21 mouse cellular contexts compared by ENCODE assay signal in the genomic region with DNA sequence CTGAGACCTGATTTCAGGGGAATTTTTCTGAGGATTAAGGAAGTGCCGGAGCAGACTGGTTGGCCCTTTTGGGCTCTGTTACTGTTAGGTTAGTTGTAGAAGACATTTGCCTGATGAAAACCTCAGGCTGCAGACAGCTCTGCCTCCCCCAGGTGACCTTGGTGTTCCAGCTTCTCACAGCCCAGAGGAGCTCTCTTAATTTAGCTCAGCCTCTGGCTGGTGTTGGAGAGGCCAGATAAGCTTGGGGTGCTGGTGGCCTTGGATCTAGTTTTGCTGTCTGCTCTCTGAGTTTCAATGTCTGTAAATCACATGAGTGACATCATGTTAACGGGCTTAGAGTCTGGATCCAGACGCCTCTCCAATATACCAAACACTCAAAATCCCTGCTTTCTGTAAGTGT. TPM values are rescaled to one million over a fixed set of nuclear protein-coding genes. Genes with fewer than 3 reads are reported as not detected.
DNase-seq lines count a peak whose midpoint lies in the region; ATAC-seq and TF ChIP-seq lines count a peak whose summit lies in the region.
"Had no signal": no experiment of that assay in that cellular context is flagged by ENCODE, and none has a peak within 500 bp of the region (broad histone marks: within the 10 kb centered on the region; RNA-seq: fewer than 3 reads in every experiment).

No protein-coding gene starts in this region.

- no peaks in the 10 kb centered on the region for H3K36me3 ChIP-seq in heart, postnatal 0 days (replicated peaks; ENCODE audit: control insufficient read depth, insufficient read depth, low read length)
- H3K36me3 ChIP-seq in liver, embryonic 11.5 days (ENCODE audit: control insufficient read depth, insufficient read depth, low read length) = no peaks in the 10 kb centered on the region
- H3K36me3 ChIP-seq: hindbrain, embryonic 10.5 days; midbrain, embryonic 10.5 days had no signal

- 0 out of 2 replicates have a peak, but pooled peaks have one; percentile 34 for TF ChIP-seq EP300 in heart, postnatal 0 days (IDR thresholded peaks at IDR 0.05; ENCODE audit: low read depth)

- TF ChIP-seq CTCF in heart, postnatal 0 days (IDR thresholded peaks at IDR 0.05; ENCODE audit: low read depth) = no peak; the same call in 1 of the 2 replicates

- peak overlapping the region; percentile 94 for H3K27ac ChIP-seq in heart, postnatal 0 days (ENCODE audit: low read depth)
- H3K27ac ChIP-seq in liver, embryonic 11.5 days (ENCODE audit: low read depth, low read length) = no peak overlapping the region
- H3K27ac ChIP-seq: hindbrain, embryonic 10.5 days; liver, embryonic 14.5 days; midbrain, embryonic 10.5 days had no signal

- no peaks in the 10 kb centered on the region for H3K9me3 ChIP-seq in heart, postnatal 0 days (replicated peaks; ENCODE audit: control insufficient read depth, low read length)
- H3K9me3 ChIP-seq in liver, embryonic 11.5 days (ENCODE audit: control insufficient read depth, low read length) = no peaks in the 10 kb centered on the region
- H3K9me3 ChIP-seq: hindbrain, embryonic 10.5 days; midbrain, embryonic 10.5 days had no signal

- WGBS in heart, postnatal 0 days = 15% methylated on average over 3 of the region's 3 CpGs
- 59% methylated on average over 3 of the region's 3 CpGs for WGBS in liver, embryonic 11.5 days

- DNase-seq in ovary, adult 18-20 months (ENCODE audit: low spot score) = peak; percentile 82
- no peak for DNase-seq in ovary, postnatal 14 days (ENCODE audit: low spot score)
- peak; percentile 38 for DNase-seq in heart, adult 8-10 months (ENCODE audit: low spot score)
- peak; percentile 81 for DNase-seq in heart, postnatal 0 days (ENCODE audit: low spot score)
- no peak for DNase-seq in right cerebral cortex, postnatal 4 days
- no peak for DNase-seq in liver, embryonic 11.5 days (ENCODE audit: low spot score)
- DNase-seq: lung, postnatal 14 days; thymus, adult 18-20 months had no signal

- H3K4me2 ChIP-seq in heart, postnatal 0 days (ENCODE audit: low read depth, low read length) = no peak overlapping the region
- no peak overlapping the region for H3K4me2 ChIP-seq in liver, embryonic 11.5 days

- H3K4me1 ChIP-seq in heart, postnatal 0 days (ENCODE audit: control insufficient read depth, insufficient read depth) = peaks cover 18% of the 10 kb centered on the region
- no peaks in the 10 kb centered on the region for H3K4me1 ChIP-seq in liver, embryonic 11.5 days (replicated peaks; ENCODE audit: control insufficient read depth, insufficient read depth, low read length)
- H3K4me1 ChIP-seq: hindbrain, embryonic 10.5 days; midbrain, embryonic 10.5 days had no signal

- no peak overlapping the region for H3K9ac ChIP-seq in heart, postnatal 0 days (replicated peaks; ENCODE audit: low read depth, low read length)
- H3K9ac ChIP-seq in liver, embryonic 11.5 days (ENCODE audit: low read depth, low read length) = no peak overlapping the region
- H3K9ac ChIP-seq: liver, embryonic 14.5 days had no signal

- H3K4me3 ChIP-seq in heart, postnatal 0 days (ENCODE audit: low read depth, low read length) = no peak overlapping the region
- H3K4me3 ChIP-seq in liver, embryonic 11.5 days (ENCODE audit: low read depth, low read length) = no peak overlapping the region
- H3K4me3 ChIP-seq: hindbrain, embryonic 10.5 days; midbrain, embryonic 10.5 days had no signal

- peak; percentile 94 for ATAC-seq in heart, postnatal 0 days (ENCODE audit: insufficient read depth, low read depth)
- no peak for ATAC-seq in liver, embryonic 11.5 days (replicated peaks; ENCODE audit: low FRiP score)
- ATAC-seq in megakaryocyte-erythroid progenitor cell, adult 5-6 weeks (replicated peaks; ENCODE audit: low FRiP score, low TSS enrichment, poor library complexity, severe bottlenecking) = no peak
- ATAC-seq: CD4-positive, CD25-positive, alpha-beta regulatory T cell, adult 4 months had no signal

- H3K27me3 ChIP-seq in heart, postnatal 0 days (ENCODE audit: control insufficient read depth, insufficient read depth, low read length) = no peaks in the 10 kb centered on the region
- H3K27me3 ChIP-seq in liver, embryonic 11.5 days (replicated peaks; ENCODE audit: control insufficient read depth, insufficient read depth, low read length) = no peaks in the 10 kb centered on the region

RNA-seq across cellular contexts. Expression of gene Pcare, which starts 31.7 kb away (rescaled TPM):
- 1 to 10 TPM in 1 of 4 experiments, under 1 TPM in 3; 0.34 to 1.2 (median 0.61) TPM for total RNA-seq in heart, adult 8-10 months (2022)
- not detected in 2 replicates for total RNA-seq in heart, postnatal 0 days (2014; rRNA removed; ENCODE audit: low replicate concordance)
- 0.03 TPM in 1 of 2 replicates, not detected in the other for polyA plus RNA-seq in heart, postnatal 0 days (2015; fragmentation: Nextera tagmentation; extraction: Ambion mirVana)
- 0.04 TPM in 1 of 2 replicates, not detected in the other for polyA plus RNA-seq in liver, embryonic 11.5 days (2014; fragmentation: Nextera tagmentation; extraction: Ambion mirVana)
- not detected in 2 replicates for total RNA-seq in megakaryocyte-erythroid progenitor cell, adult 5-6 weeks (2014; fragmentation: Nextera tagmentation)
- total RNA-seq in megakaryocyte-erythroid progenitor cell, adult 5-6 weeks (2017) = not detected in 2 replicates
- total RNA-seq: MEL had no signal
- polyA plus RNA-seq: CD4-positive, CD25-positive, alpha-beta regulatory T cell, adult 4 months; cerebellum, adult 2 months; embryonic facial prominence, embryonic 14.5 days; forebrain, embryonic 11.5 days; hindbrain, embryonic 10.5 days; kidney, embryonic 14.5 days; large intestine, adult 2 months; limb, embryonic 11.5 days; midbrain, embryonic 10.5 days; neural tube, embryonic 14.5 days had no signal

RNA-seq across cellular contexts. Expression of gene Clip4, which starts 47.3 kb away (rescaled TPM):
- 100 to 1,000 TPM; 268 to 296 (median 280) TPM for total RNA-seq in heart, adult 8-10 months (2022)
- total RNA-seq in heart, postnatal 0 days (2014; rRNA removed; ENCODE audit: low replicate concordance) = 34.3 and 49.9 TPM in 2 replicates
- polyA plus RNA-seq in heart, postnatal 0 days (2015; fragmentation: Nextera tagmentation; extraction: Ambion mirVana) = 43.4 and 51.2 TPM in 2 replicates
- polyA plus RNA-seq in liver, embryonic 11.5 days (2014; fragmentation: Nextera tagmentation; extraction: Ambion mirVana) = 1.2 and 1.3 TPM in 2 replicates
- not detected in 2 replicates for total RNA-seq in megakaryocyte-erythroid progenitor cell, adult 5-6 weeks (2014; fragmentation: Nextera tagmentation)
- total RNA-seq in megakaryocyte-erythroid progenitor cell, adult 5-6 weeks (2017) = 2.3 TPM in 1 of 2 replicates, not detected in the other
- total RNA-seq: MEL had no signal
- polyA plus RNA-seq: CD4-positive, CD25-positive, alpha-beta regulatory T cell, adult 4 months had no signal

RNA-seq across cellular contexts. Expression of gene Togaram2, which starts 48.0 kb away (rescaled TPM):
- total RNA-seq in heart, adult 8-10 months (2022) = 1 to 10 TPM; 5.4 to 6.7 (median 5.6) TPM
- total RNA-seq in heart, postnatal 0 days (2014; rRNA removed; ENCODE audit: low replicate concordance) = 0.46 and 2.7 TPM in 2 replicates
- polyA plus RNA-seq in heart, postnatal 0 days (2015; fragmentation: Nextera tagmentation; extraction: Ambion mirVana) = 1.0 and 1.1 TPM in 2 replicates
- polyA plus RNA-seq in liver, embryonic 11.5 days (2014; fragmentation: Nextera tagmentation; extraction: Ambion mirVana) = not detected in 2 replicates
- total RNA-seq in megakaryocyte-erythroid progenitor cell, adult 5-6 weeks (2014; fragmentation: Nextera tagmentation) = not detected in 2 replicates
- total RNA-seq in megakaryocyte-erythroid progenitor cell, adult 5-6 weeks (2017) = 0.14 TPM in 1 of 2 replicates, not detected in the other
- total RNA-seq: MEL had no signal
- polyA plus RNA-seq: CD4-positive, CD25-positive, alpha-beta regulatory T cell, adult 4 months; limb, embryonic 11.5 days; midbrain, embryonic 10.5 days had no signal

Comparison
In these comparisons a context has a peak if more than half of its experiments do, and no peak if none do; other contexts are left out.
1. DNase-seq: peak in ovary, adult 18-20 months (single experiment), heart, adult 8-10 months (single experiment) and heart, postnatal 0 days (single experiment); none in ovary, postnatal 14 days (single experiment), right cerebral cortex, postnatal 4 days (single experiment) and liver, embryonic 11.5 days (single experiment).
2. RNA of gene Clip4, which starts 47.3 kb away (total RNA-seq): 268 to 296 TPM in heart, adult 8-10 months and 34.3 to 49.9 TPM in heart, postnatal 0 days; 2.3 TPM in megakaryocyte-erythroid progenitor cell, adult 5-6 weeks; every median in the first group is over 10 times any median in the second.